Comparison of ENCODE assay signal across 8 mouse cellular contexts in the genomic region with DNA sequence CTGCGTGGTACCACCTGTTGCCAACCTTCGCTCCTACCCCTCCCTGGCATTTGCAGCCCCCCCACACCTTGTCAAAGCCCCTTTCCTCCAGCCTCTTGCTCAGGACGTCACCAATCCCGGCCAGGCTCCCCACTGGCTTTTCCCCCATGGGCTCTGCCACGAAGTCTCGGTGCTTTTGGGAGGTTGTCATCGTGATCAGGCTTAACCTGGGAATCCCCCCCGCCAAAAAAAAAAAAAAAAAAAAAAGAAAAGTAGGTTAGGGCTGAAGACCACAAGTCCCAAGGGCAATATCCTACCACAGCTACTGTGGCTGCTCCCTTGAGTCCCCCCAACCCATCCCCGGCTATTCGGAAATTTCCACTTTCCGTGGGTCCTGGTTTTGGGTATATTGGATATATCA. TPM values are rescaled to one million over a fixed set of nuclear protein-coding genes. Genes with fewer than 3 reads are reported as not detected.
A peak's percentile ranks its signal among the peaks of the same experiment; 100 is the strongest.
DNase-seq lines count a peak whose midpoint lies in the region; ATAC-seq and TF ChIP-seq lines count a peak whose summit lies in the region.

No protein-coding gene starts in this region.

- no peaks in the 10 kb centered on the region for H3K9me3 ChIP-seq in megakaryocyte, embryonic 14.5 days
- no peaks in the 10 kb centered on the region for H3K9me3 ChIP-seq in intestine, embryonic 16.5 days (ENCODE audit: control insufficient read depth, low read length)

- no peak for ATAC-seq in megakaryocyte, adult 5-6 weeks (ENCODE audit: poor library complexity, severe bottlenecking)
- no peak for ATAC-seq in intestine, embryonic 16.5 days

- H3K36me3 ChIP-seq in megakaryocyte, embryonic 14.5 days (replicated peaks; ENCODE audit: low read length): peaks cover 50% of the 10 kb centered on the region
- H3K36me3 ChIP-seq in intestine, embryonic 16.5 days (ENCODE audit: control insufficient read depth, insufficient read depth, low read length): peaks cover 12% of the 10 kb centered on the region; the same call in 1 of the 2 replicates

- peak overlapping the region; percentile 100 for H3K4me3 ChIP-seq in megakaryocyte, embryonic 14.5 days (replicated peaks)
- H3K4me3 ChIP-seq in intestine, embryonic 16.5 days (ENCODE audit: low read length): peak overlapping the region; percentile 96
- H3K4me3 ChIP-seq in olfactory bulb, adult 2 months (ENCODE audit: insufficient read depth, low read depth, low read length): peak overlapping the region; percentile 98

- TF ChIP-seq CTCF in olfactory bulb, adult 2 months (IDR thresholded peaks at IDR 0.05; ENCODE audit: insufficient read depth, low read depth, low read length): no peak

- peak overlapping the region; percentile 96; the same call in 1 of the 2 replicates for H3K27ac ChIP-seq in intestine, embryonic 16.5 days (ENCODE audit: low read length)
- peak overlapping the region; percentile 42; the same call in 1 of the 2 replicates for H3K27ac ChIP-seq in olfactory bulb, adult 2 months (ENCODE audit: insufficient read depth, low read depth, low read length)

- peak overlapping the region; percentile 93 for H3K9ac ChIP-seq in intestine, embryonic 16.5 days (ENCODE audit: low read depth, low read length)

- peak; percentile 35 for DNase-seq in adrenal gland, postnatal 14 days
- no peak for DNase-seq in adrenal gland, adult 8-10 months
- no peak for DNase-seq in gastrocnemius, adult 18-20 months (ENCODE audit: low spot score)
- DNase-seq in adrenal gland, postnatal 4 days (ENCODE audit: low spot score in 2 of 2): no peak

- H3K27me3 ChIP-seq in megakaryocyte, embryonic 14.5 days (replicated peaks): no peaks in the 10 kb centered on the region
- no peaks in the 10 kb centered on the region for H3K27me3 ChIP-seq in intestine, embryonic 16.5 days (replicated peaks; ENCODE audit: control insufficient read depth, insufficient read depth, low read length)

- H3K4me1 ChIP-seq in megakaryocyte, embryonic 14.5 days: peaks cover 50% of the 10 kb centered on the region
- H3K4me1 ChIP-seq in intestine, embryonic 16.5 days (ENCODE audit: control insufficient read depth, insufficient read depth, low read length): peaks cover 13% of the 10 kb centered on the region
- peaks cover 15% of the 10 kb centered on the region for H3K4me1 ChIP-seq in olfactory bulb, adult 2 months (ENCODE audit: control insufficient read depth, insufficient read depth, low read length)

- peak overlapping the region; percentile 84 for H3K4me2 ChIP-seq in intestine, embryonic 16.5 days (ENCODE audit: low read depth, low read length)

- WGBS in intestine, embryonic 16.5 days: 16% methylated on average over 11 of the region's 11 CpGs
- 11% methylated on average over 11 of the region's 11 CpGs for WGBS in olfactory bulb, adult 2 months

- no peak for TF ChIP-seq POLR2A in olfactory bulb, adult 2 months (IDR thresholded peaks at IDR 0.05; ENCODE audit: insufficient read depth, low read depth, low read length)

RNA-seq across cellular contexts. Expression of a gene that starts 0.8 kb away (rescaled TPM):
- total RNA-seq in adrenal gland, postnatal 14 days (2021): 29.0 and 29.9 TPM in 2 replicates
- total RNA-seq in adrenal gland, adult 8-10 months (2022): 10 to 100 TPM; 22.2 to 26.7 (median 25.2) TPM
- 4.8 and 48.1 TPM in 2 replicates for polyA plus RNA-seq in megakaryocyte, embryonic 14.5 days (2012; ENCODE audit: insufficient read depth, low replicate concordance)
- 19.7 and 25.8 TPM in 2 replicates for total RNA-seq in megakaryocyte, adult 5-6 weeks (2015)
- total RNA-seq in megakaryocyte, adult 5-6 weeks (2017): 33.1 and 37.4 TPM in 2 replicates
- 60.1 and 62.7 TPM in 2 replicates for polyA plus RNA-seq in intestine, embryonic 16.5 days (2015; fragmentation: Nextera tagmentation; extraction: Ambion mirVana)
- polyA plus RNA-seq in olfactory bulb, adult 2 months (2012; ENCODE audit: insufficient read depth, insufficient read length, low replicate concordance, missing spikeins): not detected in 2 replicates
- 10 to 100 TPM; 16.3 to 16.5 TPM for total RNA-seq in gastrocnemius, adult 18-20 months (2021)
- total RNA-seq in adrenal gland, postnatal 4 days (2021): 10 to 100 TPM; 36.5 to 42.2 TPM

RNA-seq across cellular contexts. Expression of a gene that starts 1.2 kb away (rescaled TPM):
- 144 and 153 TPM in 2 replicates for total RNA-seq in adrenal gland, postnatal 14 days (2021)
- total RNA-seq in adrenal gland, adult 8-10 months (2022): 100 to 1,000 TPM; 130 to 147 (median 140) TPM
- 21.6 and 178 TPM in 2 replicates for polyA plus RNA-seq in megakaryocyte, embryonic 14.5 days (2012; ENCODE audit: insufficient read depth, low replicate concordance)
- 269 and 297 TPM in 2 replicates for total RNA-seq in megakaryocyte, adult 5-6 weeks (2015)
- 29.3 and 29.6 TPM in 2 replicates for total RNA-seq in megakaryocyte, adult 5-6 weeks (2017)
- polyA plus RNA-seq in intestine, embryonic 16.5 days (2015; fragmentation: Nextera tagmentation; extraction: Ambion mirVana): 421 and 489 TPM in 2 replicates
- not detected in 2 replicates for polyA plus RNA-seq in olfactory bulb, adult 2 months (2012; ENCODE audit: insufficient read depth, insufficient read length, low replicate concordance, missing spikeins)
- total RNA-seq in gastrocnemius, adult 18-20 months (2021): 100 to 1,000 TPM; 127 to 128 TPM
- total RNA-seq in adrenal gland, postnatal 4 days (2021): 100 to 1,000 TPM; 153 to 164 TPM

RNA-seq across cellular contexts. Expression of a gene that starts 16.4 kb away (rescaled TPM):
- 1.3 and 2.8 TPM in 2 replicates for total RNA-seq in adrenal gland, postnatal 14 days (2021)
- 10 to 100 TPM in 2 of 4 experiments, 1 to 10 TPM in 2; 1.2 to 14.6 (median 6.8) TPM for total RNA-seq in adrenal gland, adult 8-10 months (2022)
- polyA plus RNA-seq in megakaryocyte, embryonic 14.5 days (2012; ENCODE audit: insufficient read depth, low replicate concordance): 0.54 and 9.2 TPM in 2 replicates
- total RNA-seq in megakaryocyte, adult 5-6 weeks (2015): not detected in 2 replicates
- total RNA-seq in megakaryocyte, adult 5-6 weeks (2017): not detected in 2 replicates
- 33.1 and 50.6 TPM in 2 replicates for polyA plus RNA-seq in intestine, embryonic 16.5 days (2015; fragmentation: Nextera tagmentation; extraction: Ambion mirVana)
- polyA plus RNA-seq in olfactory bulb, adult 2 months (2012; ENCODE audit: insufficient read depth, insufficient read length, low replicate concordance, missing spikeins): not detected in 2 replicates
- 10 to 100 TPM; 47.6 to 50.7 TPM for total RNA-seq in gastrocnemius, adult 18-20 months (2021)
- total RNA-seq in adrenal gland, postnatal 4 days (2021): 1 to 10 TPM; 2.6 to 3.4 TPM

RNA-seq across cellular contexts. Expression of a gene that starts 22.8 kb away (rescaled TPM):
- total RNA-seq in adrenal gland, postnatal 14 days (2021): 73.0 and 75.7 TPM in 2 replicates
- total RNA-seq in adrenal gland, adult 8-10 months (2022): 100 to 1,000 TPM in 2 of 4 experiments, 10 to 100 TPM in 2; 75.2 to 101 (median 98.6) TPM
- polyA plus RNA-seq in megakaryocyte, embryonic 14.5 days (2012; ENCODE audit: insufficient read depth, low replicate concordance): 44.3 and 152 TPM in 2 replicates
- total RNA-seq in megakaryocyte, adult 5-6 weeks (2015): 47.2 and 57.3 TPM in 2 replicates
- 62.2 and 64.6 TPM in 2 replicates for total RNA-seq in megakaryocyte, adult 5-6 weeks (2017)
- 60.2 and 65.6 TPM in 2 replicates for polyA plus RNA-seq in intestine, embryonic 16.5 days (2015; fragmentation: Nextera tagmentation; extraction: Ambion mirVana)
- not detected in 2 replicates for polyA plus RNA-seq in olfactory bulb, adult 2 months (2012; ENCODE audit: insufficient read depth, insufficient read length, low replicate concordance, missing spikeins)
- 10 to 100 TPM; 36.5 to 38.8 TPM for total RNA-seq in gastrocnemius, adult 18-20 months (2021)
- 100 to 1,000 TPM in 1 of 2 experiments, 10 to 100 TPM in 1; 98.7 to 123 TPM for total RNA-seq in adrenal gland, postnatal 4 days (2021)

RNA-seq across cellular contexts. Expression of a gene that starts 30.2 kb away (rescaled TPM):
- not detected in 2 replicates for total RNA-seq in adrenal gland, postnatal 14 days (2021)
- not detected for total RNA-seq in adrenal gland, adult 8-10 months (2022)
- not detected in 2 replicates for polyA plus RNA-seq in megakaryocyte, embryonic 14.5 days (2012; ENCODE audit: insufficient read depth, low replicate concordance)
- total RNA-seq in megakaryocyte, adult 5-6 weeks (2015): not detected in 2 replicates
- total RNA-seq in megakaryocyte, adult 5-6 weeks (2017): not detected in 2 replicates
- not detected in 2 replicates for polyA plus RNA-seq in intestine, embryonic 16.5 days (2015; fragmentation: Nextera tagmentation; extraction: Ambion mirVana)
- polyA plus RNA-seq in olfactory bulb, adult 2 months (2012; ENCODE audit: insufficient read depth, insufficient read length, low replicate concordance, missing spikeins): not detected in 2 replicates
- total RNA-seq in gastrocnemius, adult 18-20 months (2021): not detected
- total RNA-seq in adrenal gland, postnatal 4 days (2021): not detected
